Mouse (Mus musculus) liver, adult 2 months (tissue): ENCODE data around the gene Sh3bgrl.

Experiments used
- CTCF ChIP-seq: fragments of 200-500 bp; IDR thresholded peaks from 2 replicates; pipeline ENCODE4 v1.5.1; 2011; ENCODE audit warnings: low read depth, low read length, control low read depth
- POLR2A ChIP-seq: fragments of 200-500 bp; IDR thresholded peaks from 2 replicates; pipeline ENCODE4 v1.6.1; 2011; ENCODE audit warnings: low read length, control low read depth; ENCODE audit not compliant: insufficient read depth; ENCODE audit errors: extremely low read depth

GRCm38 (mm10) chrX:109087073-109087472, 8.1 kb upstream of the Sh3bgrl start:
- TF ChIP-seq CTCF (no peak), POLR2A (no peak)
